Mouse (Mus musculus) hindbrain, postnatal 0 days (tissue): ENCODE data around the gene Fam53b. TPM values are rescaled to one million over a fixed set of nuclear protein-coding genes. Genes with fewer than 3 reads are reported as not detected.

Source experiments
- ATAC-seq: fragments of 200-750 bp; cut with Nextera tagmentation; 2 replicates; pipeline ENCODE4 v1.8.0; 2017; ENCODE audit warnings: mild to moderate bottlenecking, moderate TSS enrichment, moderate library complexity
- DNase-seq: peaks from one replicate; pipeline ENCODE4 v3.0.0-alpha.2; 2015; ENCODE audit warnings: low spot score
- H3K27ac ChIP-seq: fragments of 300-500 bp; sonication (generic); 2 replicates; pipeline ENCODE4 v1.5.1; 2014; ENCODE audit warnings: mild to moderate bottlenecking
- H3K27me3 ChIP-seq: fragments of 300-500 bp; sonication (generic); 2 replicates; pipeline ENCODE4 v1.6.1; 2014; ENCODE audit warnings: low read length, mixed read lengths; ENCODE audit not compliant: insufficient read depth
- H3K36me3 ChIP-seq: fragments of 300-500 bp; sonication (generic); 2 replicates; pipeline ENCODE4 v1.6.1; 2014; ENCODE audit warnings: low read length, mixed read lengths; ENCODE audit not compliant: insufficient read depth
- H3K4me1 ChIP-seq: fragments of 300-500 bp; sonication (generic); 2 replicates; pipeline ENCODE4 v1.6.1; 2014; ENCODE audit warnings: antibody characterized with exemption, low read length, mixed read lengths; ENCODE audit not compliant: insufficient read depth
- H3K4me2 ChIP-seq: fragments of 300-500 bp; sonication (generic); 2 replicates; pipeline ENCODE4 v1.6.1; 2014; ENCODE audit warnings: low read depth, mild to moderate bottlenecking, low read length, moderate library complexity, mixed read lengths
- H3K4me3 ChIP-seq: fragments of 300-500 bp; sonication (generic); 2 replicates; pipeline ENCODE4 v1.5.1; 2014; ENCODE audit warnings: low read length
- H3K9ac ChIP-seq: fragments of 300-500 bp; sonication (generic); replicated peaks from 2 replicates; pipeline ENCODE4 v1.6.1; 2014; ENCODE audit warnings: mild to moderate bottlenecking, low read length, moderate library complexity, mixed read lengths
- H3K9me3 ChIP-seq: fragments of 300-500 bp; sonication (generic); 2 replicates; pipeline ENCODE4 v1.6.1; 2016; ENCODE audit warnings: low read length, mixed read lengths
- CTCF ChIP-seq: IDR thresholded peaks from 2 replicates; pipeline ENCODE4 v1.5.1; 2016; ENCODE audit warnings: antibody characterized with exemption, control low read depth, low read depth
- WGBS: fragments of 180-500 bp; shearing (Covaris S2); extraction: QIAGEN DNeasy Blood & Tissue Kit; methylation state at CpG from one replicate; pipeline ENCODE4 v1.1.7; 2014; 5-methylcytosine and 5-hydroxymethylcytosine counted together
- polyA plus RNA-seq: library from polyadenylated mRNA; unstranded; fragments of >200 nt; fragmentation: Nextera tagmentation; extraction: Ambion mirVana; gene quantifications from 2 replicates; pipeline ENCODE4 v1.2.1, GENCODE M21; 2015
- total RNA-seq: library from RNA; depleted of rRNA; stranded (reverse); fragments of >200 nt; gene quantifications from 2 replicates; pipeline ENCODE4 v1.2.3, GENCODE M21; 2014

Fam53b gene
- total and polyA plus RNA-seq, 2 experiments from 2014 or later, result 10.2 to 21.0 TPM

DNA sequence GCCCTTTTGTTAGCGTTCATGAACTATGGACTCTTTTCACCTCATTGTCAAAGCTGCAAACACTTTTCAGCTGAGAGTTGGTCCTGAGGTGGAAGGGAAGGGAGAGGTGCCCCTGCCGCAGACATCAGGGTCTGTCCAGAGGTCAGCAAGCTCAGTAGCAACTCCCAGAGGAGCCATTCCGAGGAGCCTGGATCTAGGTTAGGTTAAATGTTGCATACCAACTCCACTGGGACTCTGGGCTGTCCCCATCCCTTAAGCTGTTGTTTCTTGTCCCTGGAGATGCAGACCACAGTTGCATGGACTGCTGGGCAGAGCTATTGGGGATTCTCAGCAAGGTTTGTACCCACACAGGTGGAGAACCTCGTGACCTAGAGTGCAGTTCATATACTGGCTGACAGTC is 114.5 kb downstream of the Fam53b start:
- DNase-seq, result no peak
- no peaks in the 10 kb centered on the region; the same call in 1 of the 2 replicates for H3K9me3 ChIP-seq
- H3K36me3 ChIP-seq, result no peaks in the 10 kb centered on the region
- WGBS, result 74% methylated on average over 4 of the region's 4 CpGs
- H3K4me1 ChIP-seq, result no peaks in the 10 kb centered on the region
- H3K27me3 ChIP-seq, result no peaks in the 10 kb centered on the region
- H3K4me3 ChIP-seq, result no peak overlapping the region
- no peak overlapping the region for H3K4me2 ChIP-seq
- no peak overlapping the region for H3K9ac ChIP-seq
- no peak overlapping the region for H3K27ac ChIP-seq
- ATAC-seq, result no peak
- no peak for TF ChIP-seq CTCF

- 81% methylated on average over 4 of the region's 4 CpGs for WGBS
These were observed 114.9 kb downstream of the Fam53b start for GRCm38 (mm10) chr7:132698737-132699136.

DNA sequence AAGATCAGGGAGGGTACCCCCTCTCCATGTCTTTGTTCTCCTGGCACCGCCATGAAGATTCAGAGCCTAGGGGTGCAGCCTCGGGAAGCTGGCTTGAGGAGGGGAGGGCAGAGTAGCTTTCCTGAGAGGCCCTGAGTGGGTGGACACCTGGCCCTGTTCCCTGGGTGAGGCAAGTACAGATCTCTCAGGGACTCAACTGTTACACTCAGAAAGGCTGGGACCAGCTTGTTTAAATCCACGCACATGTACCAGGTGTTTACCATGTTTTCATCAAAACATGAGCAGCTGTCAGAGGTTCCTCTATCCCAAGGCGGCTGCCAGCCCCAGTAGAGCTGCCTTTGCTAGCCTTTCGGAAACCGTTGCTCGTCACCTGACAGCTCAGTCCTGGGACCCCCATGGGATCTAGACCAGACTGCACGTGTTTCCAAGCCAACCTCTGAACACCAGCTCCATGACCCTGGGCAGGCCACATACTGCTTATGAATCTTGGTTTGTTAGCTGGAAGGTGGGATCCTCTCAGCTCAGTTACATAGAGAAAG is 116.4 kb downstream of the Fam53b start:
- H3K4me3 ChIP-seq, result no peak overlapping the region
- no peak overlapping the region for H3K9ac ChIP-seq
- no peaks in the 10 kb centered on the region for H3K36me3 ChIP-seq
- ATAC-seq, result no peak
- H3K27ac ChIP-seq, result no peak overlapping the region
- TF ChIP-seq CTCF, result no peak
- H3K4me2 ChIP-seq, result no peak overlapping the region
- WGBS, result 75% methylated on average over 8 of the region's 8 CpGs
- H3K27me3 ChIP-seq, result no peaks in the 10 kb centered on the region
- no peaks in the 10 kb centered on the region; the same call in 1 of the 2 replicates for H3K9me3 ChIP-seq
- no peak for DNase-seq
- no peaks in the 10 kb centered on the region for H3K4me1 ChIP-seq

More at GRCm38 (mm10) chr7:132698737-132699136, 114.9 kb downstream of the Fam53b start:
- Histone ChIP-seq H3K4me3 (no peak overlapping the region), H3K9ac (no peak overlapping the region), H3K9me3 (no peaks in the 10 kb centered on the region; the same call in 1 of the 2 replicates), H3K36me3 (no peaks in the 10 kb centered on the region), H3K4me2 (no peak overlapping the region), H3K4me1 (no peaks in the 10 kb centered on the region), H3K27me3 (no peaks in the 10 kb centered on the region), H3K27ac (no peak overlapping the region)
- TF ChIP-seq CTCF, result no peak
- DNase-seq (no peak), ATAC-seq (no peak)

DNA sequence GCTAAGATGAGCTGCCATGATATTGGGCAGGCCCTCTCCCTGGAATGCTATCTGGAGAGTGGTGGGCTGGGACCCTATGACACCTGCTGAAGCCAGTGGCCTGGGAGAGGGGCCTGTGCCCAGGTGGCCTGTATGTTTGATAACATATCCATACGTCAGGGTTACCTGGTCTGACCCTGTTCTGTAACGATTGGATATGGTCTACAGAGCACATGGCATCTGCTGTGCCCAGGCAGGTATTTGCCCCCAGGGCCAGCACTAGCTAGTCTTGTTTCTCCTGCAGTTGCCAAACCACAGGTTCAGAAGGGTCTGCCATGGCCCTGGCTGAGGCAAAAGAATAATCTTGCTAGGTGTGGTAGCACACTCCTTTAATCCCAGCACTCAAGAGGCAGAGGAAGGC is 120.1 kb downstream of the Fam53b start:
- H3K9me3 ChIP-seq, result no peaks in the 10 kb centered on the region; the same call in 1 of the 2 replicates
- no peak for DNase-seq
- no peak overlapping the region for H3K4me3 ChIP-seq
- H3K9ac ChIP-seq, result no peak overlapping the region
- no peak overlapping the region for H3K27ac ChIP-seq
- no peaks in the 10 kb centered on the region for H3K27me3 ChIP-seq
- ATAC-seq, result no peak
- no peaks in the 10 kb centered on the region for H3K36me3 ChIP-seq
- 0 out of 2 replicates have a peak, but pooled peaks cover 2% of the 10 kb centered on the region for H3K4me1 ChIP-seq
- 93% methylated on average over 2 of the region's 2 CpGs for WGBS
- H3K4me2 ChIP-seq, result no peak overlapping the region
- no peak for TF ChIP-seq CTCF

DNA sequence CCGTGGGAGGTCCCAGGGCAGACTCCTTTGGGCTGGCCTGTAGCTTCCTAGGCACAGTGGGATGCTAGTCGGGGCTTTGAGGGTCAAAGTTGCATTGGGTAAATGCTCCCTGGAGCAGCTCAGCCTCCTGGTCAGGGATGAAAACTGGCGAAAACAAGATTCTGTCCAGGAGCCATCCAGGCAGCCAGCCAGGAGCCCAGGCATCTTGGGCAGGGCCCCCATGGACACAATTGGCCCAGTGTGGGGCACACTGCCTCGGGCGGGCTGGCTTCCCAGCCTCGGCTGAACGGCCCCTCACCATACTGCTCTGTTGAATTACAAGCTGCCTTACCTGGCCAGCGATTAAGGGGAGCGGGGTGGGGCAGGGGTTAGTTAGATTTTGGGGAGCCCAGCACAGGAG is 121.0 kb downstream of the Fam53b start:
- WGBS, result 43% methylated on average over 9 of the region's 9 CpGs
- Histone ChIP-seq H3K9me3 (no peaks in the 10 kb centered on the region; the same call in 1 of the 2 replicates), H3K27ac (no peak overlapping the region), H3K36me3 (no peaks in the 10 kb centered on the region), H3K9ac (no peak overlapping the region), H3K4me3 (no peak overlapping the region), H3K4me1 (0 out of 2 replicates have a peak, but pooled peaks cover 7% of the 10 kb centered on the region), H3K27me3 (no peaks in the 10 kb centered on the region), H3K4me2 (no peak overlapping the region)
- ATAC-seq (peak; percentile 57; the same call in 1 of the 2 replicates), DNase-seq (peak; percentile 67)
- TF ChIP-seq CTCF, result no peak

- Histone ChIP-seq H3K4me2 (no peak overlapping the region), H3K4me3 (no peak overlapping the region), H3K36me3 (no peaks in the 10 kb centered on the region), H3K27me3 (no peaks in the 10 kb centered on the region), H3K9me3 (no peaks in the 10 kb centered on the region; the same call in 1 of the 2 replicates), H3K9ac (no peak overlapping the region), H3K4me1 (0 out of 2 replicates have a peak, but pooled peaks cover 7% of the 10 kb centered on the region), H3K27ac (no peak overlapping the region)
- DNase-seq (no peak), ATAC-seq (no peak)
- no peak for TF ChIP-seq CTCF
- 86% methylated on average over 14 of the region's 14 CpGs for WGBS
These were observed 122.8 kb downstream of the Fam53b start for GRCm38 (mm10) chr7:132690716-132691472.

GRCm38 (mm10) chr7:132689722-132690121 is 124.0 kb downstream of the Fam53b start:
- DNase-seq (no peak), ATAC-seq (no peak)
- H3K4me2 ChIP-seq, result no peak overlapping the region
- 0 out of 2 replicates have a peak, but pooled peaks cover 7% of the 10 kb centered on the region for H3K4me1 ChIP-seq
- H3K9me3 ChIP-seq, result no peaks in the 10 kb centered on the region
- no peaks in the 10 kb centered on the region for H3K27me3 ChIP-seq
- H3K9ac ChIP-seq, result no peak overlapping the region
- peak overlapping the region; percentile 70 for H3K27ac ChIP-seq
- H3K36me3 ChIP-seq, result no peaks in the 10 kb centered on the region
- TF ChIP-seq CTCF, result no peak
- H3K4me3 ChIP-seq, result no peak overlapping the region
- 74% methylated on average over 5 of the region's 5 CpGs for WGBS
